Mouse (Mus musculus) lung, postnatal 25 days (tissue): Measurements from ENCODE around the gene Evi5.

Experiments
- DNase-seq: peaks from one replicate; pipeline ENCODE4 v3.0.0; 2022; ENCODE audit warnings: low spot score

Gene Evi5

DNA sequence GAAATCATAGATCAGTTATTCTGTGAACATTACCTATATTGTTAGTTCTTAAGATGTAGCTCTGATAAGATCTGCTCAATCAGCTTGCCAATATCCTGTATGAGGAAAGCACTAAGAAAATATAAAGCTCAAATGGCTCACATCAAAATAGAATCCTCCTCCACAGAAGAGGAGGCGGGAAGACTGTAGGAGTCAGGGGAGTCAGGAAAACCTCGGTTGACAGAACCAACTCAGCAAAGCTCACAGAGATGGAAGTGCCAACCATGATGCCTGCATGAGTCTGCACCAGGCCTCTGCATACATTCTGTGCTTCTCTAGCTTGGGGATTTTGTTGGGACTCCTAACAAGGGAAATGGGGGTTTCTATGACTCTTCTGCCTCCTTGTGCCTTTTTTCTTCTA is 73.7 kb downstream of the Evi5 start:
- DNase-seq = no peak

DNA sequence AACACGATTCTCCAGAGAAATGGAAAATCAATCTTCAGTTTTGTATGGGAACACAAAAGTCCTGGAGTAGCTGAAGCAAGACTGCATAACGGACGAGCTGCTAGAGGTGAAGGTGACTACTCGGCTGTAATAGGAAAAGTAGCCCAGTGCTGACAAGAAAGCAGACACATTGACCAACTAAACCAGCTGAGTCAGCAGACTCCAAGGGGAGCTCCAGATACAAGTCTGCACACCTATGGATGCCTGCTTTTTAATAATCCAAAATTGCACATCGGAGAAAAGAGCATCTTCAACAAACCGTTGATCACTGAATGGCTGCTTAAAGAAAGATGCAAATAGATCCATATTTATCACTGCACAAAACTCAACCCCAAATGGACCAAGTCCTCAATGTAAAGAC is 76.6 kb downstream of the Evi5 start:
- no peak for DNase-seq

DNA sequence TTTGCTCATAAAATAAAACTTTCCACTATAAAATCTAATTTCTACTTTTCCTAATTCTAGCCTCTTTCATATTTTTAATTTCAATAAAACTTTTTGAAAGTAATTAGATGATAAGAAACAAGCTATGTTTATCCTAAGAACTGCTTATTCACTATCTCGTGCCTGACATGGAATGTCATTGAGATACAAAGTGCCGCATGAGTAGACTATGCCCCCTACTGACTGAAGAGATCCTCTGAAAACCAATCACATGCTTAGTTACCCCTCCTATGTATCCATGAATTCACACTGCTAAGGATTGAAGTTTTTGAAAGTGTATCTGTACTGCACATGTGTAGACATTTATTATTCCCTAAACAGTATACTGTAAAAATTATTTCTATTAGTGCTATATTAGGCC is 81.0 kb downstream of the Evi5 start:
- peak; percentile 14 for DNase-seq

GRCm38 (mm10) chr5:107793258-107793657 is 81.6 kb downstream of the Evi5 start:
- peak; percentile 67 for DNase-seq

GRCm38 (mm10) chr5:107792516-107792915 is 82.4 kb downstream of the Evi5 start:
- no peak for DNase-seq

- no peak for DNase-seq
Measured at GRCm38 (mm10) chr5:107791966-107792365, 82.9 kb downstream of the Evi5 start.

- no peak for DNase-seq
Measured at GRCm38 (mm10) chr5:107789492-107789891, 85.4 kb downstream of the Evi5 start.

- DNase-seq = no peak
Measured at GRCm38 (mm10) chr5:107787682-107788443, 87.0 kb downstream of the Evi5 start.

DNA sequence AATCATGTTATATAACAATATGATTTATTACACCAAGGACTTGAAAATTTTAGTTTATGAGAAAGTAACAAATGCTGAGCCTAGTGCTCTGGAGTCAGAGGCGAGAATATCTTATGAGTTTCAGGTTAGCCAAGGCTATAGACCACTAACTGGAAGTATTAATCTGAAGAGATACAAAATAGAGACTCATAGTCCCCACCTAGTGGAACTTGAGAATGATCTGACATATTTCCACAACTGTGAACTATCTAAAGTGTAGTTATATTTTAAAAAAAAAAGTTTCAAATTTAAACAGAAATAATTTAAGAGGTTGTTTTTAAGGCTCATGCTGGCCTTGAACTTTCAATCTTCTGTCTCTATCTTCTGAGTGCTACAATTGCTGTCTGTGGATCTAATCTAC is 92.5 kb downstream of the Evi5 start:
- no peak for DNase-seq

- DNase-seq = no peak
Measured at GRCm38 (mm10) chr5:107778763-107779162, 96.1 kb downstream of the Evi5 start.

- DNase-seq = no peak
Measured at GRCm38 (mm10) chr5:107777545-107777830, 97.4 kb downstream of the Evi5 start.

- DNase-seq = no peak
Measured at GRCm38 (mm10) chr5:107776777-107777544, 97.9 kb downstream of the Evi5 start.

- DNase-seq = no peak
Measured at GRCm38 (mm10) chr5:107775875-107776274, 99.0 kb downstream of the Evi5 start.

- no peak for DNase-seq
Measured at GRCm38 (mm10) chr5:107772049-107772448, 102.9 kb downstream of the Evi5 start.

GRCm38 (mm10) chr5:107768224-107768623 is 106.7 kb downstream of the Evi5 start:
- no peak for DNase-seq

- DNase-seq = no peak
Measured at GRCm38 (mm10) chr5:107765946-107766345, 109.0 kb downstream of the Evi5 start.

GRCm38 (mm10) chr5:107764486-107764885 is 110.4 kb downstream of the Evi5 start:
- no peak for DNase-seq

DNA sequence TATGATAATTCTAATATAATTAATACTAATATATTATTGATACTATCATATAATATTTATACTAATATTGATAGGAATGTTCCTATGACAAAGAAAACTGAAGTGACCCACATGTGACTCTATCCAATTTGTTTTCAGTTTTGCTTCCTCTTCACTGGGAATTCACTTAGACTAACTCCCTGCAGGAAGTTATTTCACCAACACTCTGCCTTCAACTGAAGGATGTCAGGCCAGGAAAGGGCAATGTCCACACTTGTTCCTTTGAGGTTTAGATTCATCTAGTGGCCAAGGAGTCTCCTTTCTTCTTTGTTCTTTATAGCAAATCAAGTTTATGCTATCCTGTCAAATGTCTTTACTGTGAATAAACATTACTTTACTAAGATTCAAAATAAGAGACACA is 111.2 kb downstream of the Evi5 start:
- no peak for DNase-seq

- DNase-seq = no peak
Measured at GRCm38 (mm10) chr5:107759121-107759520, 115.8 kb downstream of the Evi5 start.

GRCm38 (mm10) chr5:107756072-107756471 is 118.8 kb downstream of the Evi5 start:
- no peak for DNase-seq

GRCm38 (mm10) chr5:107754740-107755139 is 120.2 kb downstream of the Evi5 start:
- DNase-seq = peak; percentile 18

GRCm38 (mm10) chr5:107753656-107754055 is 121.3 kb downstream of the Evi5 start:
- DNase-seq = no peak

- DNase-seq = peak; percentile 36
Measured at GRCm38 (mm10) chr5:107749229-107749916, 125.5 kb downstream of the Evi5 start.
